Mouse (Mus musculus): ENCODE results near the gene Hist1h2ad.

DNA sequence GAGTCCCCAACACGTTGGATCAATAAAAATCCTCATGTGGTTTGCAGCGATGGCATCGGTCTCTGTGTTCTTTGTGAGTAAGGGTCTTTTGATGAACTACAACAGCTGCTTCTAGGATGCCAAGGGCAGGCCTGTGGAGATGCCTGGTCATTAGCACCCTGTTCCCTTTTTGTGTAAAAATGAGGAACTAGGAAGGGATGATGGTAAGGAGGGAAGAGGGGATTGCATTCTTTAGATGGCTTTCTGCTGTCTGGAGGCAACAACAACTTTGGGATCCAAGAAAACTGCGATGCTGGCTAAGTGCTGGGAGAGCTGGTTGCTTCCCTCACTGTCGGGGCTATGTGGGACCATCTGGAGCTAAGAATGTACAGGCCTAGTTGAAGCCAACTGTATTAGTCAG, 35.9 kb upstream of the Hist1h2ad start:
- TF ChIP-seq EP300 (IDR thresholded peaks at IDR 0.05; ENCODE audit: low read depth) = no peak
- TF ChIP-seq CTCF (IDR thresholded peaks at IDR 0.05; ENCODE audit: low read depth) = no peak
